Mouse (Mus musculus) heart, postnatal 25 days (tissue): Measurements from ENCODE around the gene Parp4. TPM values are rescaled to one million over a fixed set of nuclear protein-coding genes. Genes with fewer than 3 reads are reported as not detected.

Experiments
- DNase-seq: peaks from one replicate; pipeline ENCODE4 v3.0.0; 2022; ENCODE audit warnings: low spot score
- intact Hi-C: fragments of 180-260 bp; cut with DNase I; formaldehyde crosslinking; loops from one replicate; pipeline ENCODE4 v1.15.1; 2025
- total RNA-seq, 2 experiments: library from RNA; stranded (reverse); gene quantifications; 2 replicates each; pipeline ENCODE4 v1.2.3; 2021

Gene Parp4
- total RNA-seq, 2 experiments from 2014 or later = 23.8 to 25.6 TPM

DNA sequence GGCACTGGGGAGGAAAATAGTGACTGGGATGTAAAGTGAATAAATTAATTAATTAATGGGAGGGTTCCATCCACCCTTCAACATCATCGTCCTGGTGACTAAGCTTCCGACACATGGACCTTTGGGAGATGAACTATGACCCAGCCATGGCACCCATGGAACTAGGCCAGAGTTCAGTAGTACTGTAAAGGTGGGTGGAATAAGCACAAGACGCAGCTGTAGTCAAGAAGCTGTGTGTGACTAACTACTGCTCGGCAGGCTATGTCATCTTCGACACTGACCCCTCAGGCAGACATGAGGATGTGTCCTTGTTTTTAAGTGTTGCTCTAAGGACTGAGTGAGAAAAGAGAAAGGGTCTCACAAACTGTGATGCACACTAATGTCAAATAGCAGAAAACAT lies 29.0 kb downstream of the Parp4 start:
- intact Hi-C loops = no loop called here
- DNase-seq = no peak

DNA sequence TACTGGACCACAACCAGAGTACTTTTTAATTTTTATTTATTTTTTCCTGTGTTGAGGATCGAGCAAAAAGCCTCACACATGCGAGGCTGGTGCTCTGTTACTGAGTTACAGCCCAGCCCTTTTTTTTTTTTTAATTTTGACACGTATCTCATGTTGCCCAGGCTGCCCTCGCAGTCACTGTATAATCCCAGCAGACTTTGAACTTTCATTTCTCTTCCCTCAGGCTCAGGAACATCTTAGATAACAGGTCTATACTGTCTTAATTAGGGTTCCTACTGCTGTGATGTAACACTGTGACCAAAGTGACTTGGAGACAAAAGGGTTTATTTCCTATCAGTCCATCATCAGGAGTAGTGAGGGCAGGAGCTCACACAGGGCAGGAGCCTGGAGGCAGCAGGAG lies 29.7 kb downstream of the Parp4 start:
- DNase-seq = no peak
- intact Hi-C loops = no loop called here

DNA sequence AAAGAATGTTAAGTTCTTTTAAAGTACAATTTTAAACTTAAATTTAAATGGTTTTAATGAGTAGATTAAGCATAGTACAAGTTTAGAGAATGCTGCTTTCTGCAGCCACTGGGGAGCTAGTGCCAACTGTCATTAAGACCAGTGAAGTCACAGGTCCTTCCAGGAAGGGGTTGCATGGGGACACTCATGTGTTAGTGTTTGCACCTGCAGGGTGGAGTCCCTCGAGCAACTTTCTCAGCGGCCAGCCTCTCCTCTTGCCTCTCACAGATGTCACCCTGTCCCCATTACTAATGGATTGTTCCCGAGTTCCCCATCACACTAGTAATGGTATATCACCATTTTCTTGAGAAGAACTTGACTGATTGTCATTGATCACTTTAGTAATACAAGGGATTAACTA lies 37.8 kb downstream of the Parp4 start:
- intact Hi-C loops = no loop called here
- DNase-seq = no peak

GRCm38 (mm10) chr14:56617470-56617869 lies 42.1 kb downstream of the Parp4 start:
- no peak for DNase-seq
- intact Hi-C loops = no loop called here

DNA sequence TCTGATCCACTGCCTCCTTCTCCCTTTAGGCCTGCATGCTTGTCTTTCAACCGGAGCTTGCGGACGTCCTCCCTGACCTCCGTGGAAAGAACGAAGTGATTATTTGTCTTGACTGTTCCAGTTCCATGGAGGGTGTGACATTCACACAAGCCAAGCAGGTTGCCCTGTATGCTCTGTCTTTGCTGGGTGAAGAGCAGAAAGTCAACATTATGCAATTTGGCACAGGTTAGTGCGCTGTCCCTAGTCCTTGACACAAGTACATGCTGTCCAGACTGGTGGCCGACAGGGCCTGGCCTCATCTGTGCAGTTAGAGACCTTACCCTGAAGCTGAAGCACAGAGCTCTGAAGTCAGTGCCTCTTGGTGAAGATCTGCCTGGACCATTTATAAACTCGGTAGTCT lies 45.0 kb downstream of the Parp4 start:
- intact Hi-C loops = no loop called here
- DNase-seq = no peak

- DNase-seq = no peak
- intact Hi-C loops = no loop called here
These were observed 50.8 kb downstream of the Parp4 start for GRCm38 (mm10) chr14:56626202-56626601.

GRCm38 (mm10) chr14:56628336-56628735 lies 52.9 kb downstream of the Parp4 start:
- intact Hi-C loops = no loop called here
- DNase-seq = no peak

- intact Hi-C loops = no loop called here
- no peak for DNase-seq
These were observed 55.7 kb downstream of the Parp4 start for GRCm38 (mm10) chr14:56631109-56631508.

- intact Hi-C loops = no loop called here
- DNase-seq = no peak
These were observed 71.8 kb downstream of the Parp4 start for GRCm38 (mm10) chr14:56647206-56647605.

DNA sequence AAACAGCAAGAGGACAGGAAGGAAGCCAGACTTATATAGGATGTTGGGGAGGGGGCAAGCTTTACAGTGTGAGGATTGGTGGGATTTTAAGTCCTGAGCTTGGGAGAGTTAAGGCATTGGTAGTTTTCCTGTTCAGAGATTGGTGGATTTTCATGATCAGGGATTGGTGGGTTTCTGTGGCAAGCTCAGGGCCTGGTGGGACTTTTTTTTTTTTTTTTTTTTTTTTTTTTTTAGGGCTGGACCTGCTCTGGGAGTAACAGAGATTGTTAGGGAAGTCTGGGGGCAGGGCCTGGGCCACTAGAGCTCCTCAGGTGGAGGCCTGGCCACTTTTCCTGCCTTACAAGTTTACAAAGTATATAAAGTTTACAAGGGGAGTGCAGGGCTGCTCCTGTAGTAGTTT lies 74.0 kb downstream of the Parp4 start:
- no peak for DNase-seq
- intact Hi-C loops = no loop called here

DNA sequence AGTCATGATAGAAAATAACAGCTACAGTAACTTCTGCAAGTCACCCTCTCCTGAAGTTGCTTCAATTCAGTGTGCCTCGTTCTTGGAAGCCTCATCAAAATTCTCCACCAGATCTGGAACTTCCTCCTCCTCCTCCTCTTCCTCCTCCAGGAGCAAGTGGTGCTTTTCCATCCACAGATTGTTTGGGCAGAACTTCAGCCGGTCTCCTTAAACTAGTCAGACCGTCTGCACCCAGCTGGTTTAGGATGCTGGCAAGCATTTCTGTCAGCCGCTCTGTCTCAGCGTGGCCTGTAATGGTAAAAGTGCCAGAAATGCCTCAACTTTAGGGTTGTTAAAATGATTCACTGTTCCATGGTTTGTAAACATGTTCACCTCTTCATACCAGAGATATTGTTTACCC lies 90.2 kb downstream of the Parp4 start:
- DNase-seq = peak; percentile 4
- intact Hi-C loops = loop anchor here (5.0 kb wide), 2 partner anchors 88 to 112 kb away; partner anchors contain the start of genes Cenpj, Parp4 and Pspc1

- no peak for DNase-seq
- intact Hi-C loops = loop anchor here (5.0 kb wide), 2 partner anchors 90 to 110 kb away; partner anchors contain the start of genes Cenpj, Parp4 and Pspc1
These were observed 91.5 kb downstream of the Parp4 start for GRCm38 (mm10) chr14:56666909-56667308.

DNA sequence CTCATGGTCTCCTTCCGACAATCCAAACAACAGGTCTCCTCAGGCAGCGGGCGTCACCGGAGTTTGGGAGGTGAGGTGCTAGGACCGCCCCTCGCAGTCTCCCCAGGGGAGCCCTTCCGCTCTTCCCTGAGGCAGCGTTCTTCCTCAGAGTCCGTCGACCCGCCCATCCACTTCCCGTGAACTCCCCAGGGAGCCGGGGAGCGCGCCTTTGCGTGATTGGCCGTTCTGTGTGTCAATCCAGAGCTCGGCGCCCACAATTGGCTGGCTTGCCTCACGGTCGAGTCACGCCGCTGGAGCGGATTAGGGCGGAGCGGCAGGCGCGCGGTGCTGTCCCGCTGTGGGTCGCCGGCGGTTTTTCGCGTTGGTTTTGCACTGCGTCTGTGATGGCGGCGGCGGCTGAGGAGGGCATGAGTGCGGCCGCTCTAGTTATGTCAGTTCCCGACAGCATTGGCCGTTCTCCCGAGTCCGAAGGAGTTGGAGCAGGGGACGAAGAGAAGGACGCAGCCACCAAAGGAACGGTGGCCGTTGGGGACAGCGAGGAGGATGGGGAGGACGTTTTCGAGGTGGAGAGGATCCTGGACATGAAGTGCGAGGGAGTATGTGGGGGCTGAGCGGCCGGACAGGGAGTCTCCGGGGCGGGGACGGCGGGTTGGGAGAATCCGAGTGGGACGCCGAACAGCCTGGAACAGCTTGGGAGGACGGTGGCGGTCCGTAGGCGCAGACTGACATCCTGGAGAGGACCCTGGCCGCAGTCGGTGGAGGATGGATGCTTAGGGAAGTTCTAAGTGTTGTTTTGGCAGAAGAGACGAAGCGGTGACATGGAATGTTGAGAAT lies 92.8 kb downstream of the Parp4 start, which contains the start of gene Mphosph8:
Gene Mphosph8 (plus strand): TSS at position 280 of the 834 bp plus-strand sequence.
- peak; percentile 99 for DNase-seq
- intact Hi-C loops = loop anchor here (2.0 to 5.0 kb wide), 3 partner anchors 91 to 219 kb away; partner anchors contain the start of genes Cenpj, Parp4, Pspc1 and Zmym2

DNA sequence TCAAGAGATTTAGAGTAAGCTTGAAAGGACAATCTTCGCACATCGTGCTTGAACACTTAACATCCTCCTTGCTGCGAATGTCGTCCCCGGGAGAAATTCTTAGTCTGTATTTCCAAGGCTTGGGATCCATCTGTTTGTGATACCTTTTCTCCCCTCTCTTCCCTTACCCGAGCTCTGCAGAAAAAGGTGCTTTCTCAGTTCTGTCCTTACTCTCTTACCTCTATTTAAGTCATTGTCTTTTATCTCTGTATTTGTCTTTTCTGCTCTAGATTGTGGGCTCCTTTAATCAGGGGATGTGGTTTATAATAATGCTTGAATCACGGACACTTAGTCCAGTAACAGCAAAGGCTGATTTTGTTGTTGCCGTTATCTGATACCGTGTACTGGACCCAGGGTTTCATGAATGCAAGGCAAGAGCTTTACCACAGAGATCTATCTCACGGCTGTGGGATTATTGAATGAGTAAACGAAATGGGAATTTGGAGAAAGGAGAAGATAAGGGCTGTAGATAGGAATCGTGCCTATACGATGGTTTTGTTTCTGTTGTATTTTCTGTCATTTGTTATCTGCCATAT lies 93.7 kb downstream of the Parp4 start:
- no peak for DNase-seq
- intact Hi-C loops = loop anchor here (2.0 to 5.0 kb wide), 3 partner anchors 92 to 218 kb away; partner anchors contain the start of genes Cenpj, Parp4, Pspc1 and Zmym2

GRCm38 (mm10) chr14:56685426-56685825 lies 110.0 kb downstream of the Parp4 start:
- intact Hi-C loops = no loop called here
- no peak for DNase-seq

DNA sequence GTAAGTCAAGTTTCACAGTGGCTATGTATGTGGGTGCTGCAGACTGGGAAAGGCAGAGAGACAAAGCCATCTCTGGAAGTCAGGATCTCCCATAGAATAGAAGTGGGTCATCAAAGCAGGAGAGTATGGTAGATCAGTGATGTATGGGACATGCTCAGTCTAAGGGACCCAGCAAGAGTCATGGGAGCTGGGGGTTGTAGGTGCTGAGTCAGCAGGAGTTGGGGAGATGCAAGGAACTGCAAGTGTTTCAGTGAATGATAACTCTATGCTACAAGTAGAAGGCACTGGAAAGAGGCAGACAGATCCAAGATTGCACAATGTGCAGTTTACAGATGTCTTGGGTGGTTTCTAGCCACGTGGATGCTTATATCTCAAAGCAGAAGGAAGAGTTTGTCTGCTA lies 113.7 kb downstream of the Parp4 start:
- no peak for DNase-seq
- intact Hi-C loops = no loop called here

DNA sequence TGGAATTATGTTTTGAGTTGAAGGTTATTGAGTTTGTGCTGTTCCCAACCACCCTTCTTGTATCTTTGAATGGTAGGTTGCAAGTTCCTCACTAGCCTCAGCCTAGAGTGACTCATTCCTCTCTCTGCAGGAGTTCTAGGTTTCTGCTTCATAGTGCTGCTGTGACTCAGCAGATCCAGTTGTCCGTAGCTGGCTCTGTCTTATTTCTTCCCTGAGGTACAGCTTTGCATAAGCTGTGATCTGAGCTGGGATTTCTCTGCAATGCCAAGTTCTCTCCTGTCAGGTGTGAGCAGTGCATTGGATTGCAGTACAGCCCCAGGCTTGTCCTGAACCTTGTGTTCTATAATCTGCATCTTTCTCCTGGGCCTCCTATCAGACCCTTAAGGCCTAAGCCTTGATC lies 114.3 kb downstream of the Parp4 start:
- no peak for DNase-seq
- intact Hi-C loops = no loop called here

GRCm38 (mm10) chr14:56695495-56695894 lies 120.1 kb downstream of the Parp4 start:
- intact Hi-C loops = no loop called here
- no peak for DNase-seq

DNA sequence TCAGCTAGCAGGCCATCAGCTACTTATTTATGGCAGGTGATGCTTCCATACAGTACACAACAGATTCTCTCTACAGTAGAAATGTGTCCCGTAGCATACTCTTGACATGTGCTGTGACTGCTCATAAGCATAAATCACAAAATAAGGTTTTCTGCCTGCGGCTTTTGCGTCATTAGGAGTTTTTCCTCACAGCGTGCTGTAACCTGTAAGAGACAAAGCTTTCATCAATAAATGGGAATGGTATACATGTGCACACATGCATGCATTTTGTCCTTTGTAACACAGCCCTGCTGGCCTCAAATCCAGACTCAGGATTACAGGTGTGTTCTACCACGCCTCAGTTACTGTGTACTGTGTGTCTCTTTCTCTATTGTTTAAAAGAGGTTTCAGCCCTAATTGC lies 122.4 kb downstream of the Parp4 start:
- DNase-seq = no peak

GRCm38 (mm10) chr14:56702644-56703043 lies 127.2 kb downstream of the Parp4 start:
- intact Hi-C loops = no loop called here
- no peak for DNase-seq

More for the DNA sequence above, 122.4 kb downstream of the Parp4 start:
- intact Hi-C loops = no loop called here

DNA sequence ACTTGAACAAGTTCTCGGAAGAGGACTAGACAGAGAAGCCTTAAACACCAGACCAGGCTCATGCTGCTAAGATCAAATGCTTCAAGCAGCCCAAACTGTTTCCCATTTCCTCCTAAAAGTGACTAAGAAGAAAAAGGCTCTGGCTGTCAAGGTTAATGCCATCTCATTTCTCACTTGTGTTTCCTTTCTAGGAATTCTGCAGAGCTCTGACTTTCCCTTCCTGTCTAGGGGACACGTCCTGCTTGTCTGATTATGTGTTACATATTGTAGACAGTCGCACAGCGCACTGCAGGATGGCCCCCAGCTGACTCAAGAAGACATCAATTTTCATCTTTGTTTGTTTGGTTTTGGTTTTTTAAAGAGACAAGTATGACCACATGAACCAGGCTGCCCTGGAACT lies 130.3 kb downstream of the Parp4 start:
- intact Hi-C loops = no loop called here

More for the DNA sequence above, 130.3 kb downstream of the Parp4 start:
- DNase-seq = no peak
